Mouse (Mus musculus) small intestine, adult 2 months (tissue): ENCODE measurements around the gene Gpr180. TPM values are rescaled to one million over a fixed set of nuclear protein-coding genes. Genes with fewer than 3 reads are reported as not detected.
A peak's percentile ranks its signal among the peaks of the same experiment; 100 is the strongest.

ENCODE experiments used
- H3K27ac ChIP-seq: fragments of 200-500 bp; 2 replicates; pipeline ENCODE4 v1.5.1; 2012; ENCODE audit warnings: low read depth, low read length, control low read depth, inconsistent platforms; ENCODE audit not compliant: insufficient read depth
- H3K27me3 ChIP-seq: fragments of 200-500 bp; 2 replicates; pipeline ENCODE4 v1.6.1; 2012; ENCODE audit warnings: mild to moderate bottlenecking, moderate library complexity, low read length, inconsistent platforms; ENCODE audit not compliant: control insufficient read depth, insufficient read depth
- H3K36me3 ChIP-seq: fragments of 200-500 bp; 2 replicates; pipeline ENCODE4 v1.6.1; 2012; ENCODE audit warnings: mild to moderate bottlenecking, low read length, control low read depth, inconsistent platforms; ENCODE audit not compliant: control insufficient read depth, insufficient read depth
- H3K4me1 ChIP-seq: fragments of 200-500 bp; 2 replicates; pipeline ENCODE4 v1.6.1; 2012; ENCODE audit warnings: low read length, inconsistent platforms, mixed read lengths; ENCODE audit not compliant: control insufficient read depth, insufficient read depth, insufficient read length
- H3K4me3 ChIP-seq: fragments of 200-500 bp; 2 replicates; pipeline ENCODE4 v1.5.1; 2012; ENCODE audit warnings: low read depth, mild to moderate bottlenecking, control low read depth, inconsistent platforms, low read length, moderate library complexity
- CTCF ChIP-seq: fragments of 200-500 bp; IDR thresholded peaks from 2 replicates; pipeline ENCODE4 v1.5.1; 2012; ENCODE audit warnings: low read depth, mild to moderate bottlenecking, control low read depth, inconsistent platforms, low read length, moderate library complexity, mixed read lengths; ENCODE audit not compliant: insufficient replicate concordance, insufficient read length; ENCODE audit errors: extremely low read depth
- POLR2A ChIP-seq: fragments of 200-500 bp; IDR thresholded peaks from 2 replicates; pipeline ENCODE4 v1.6.1; 2012; ENCODE audit warnings: low read depth, mild to moderate bottlenecking, control low read depth, inconsistent platforms, low read length, moderate library complexity
- WGBS: fragments of 180-500 bp; shearing (Covaris S2); methylation state at CpG from one replicate; pipeline ENCODE4 v1.1.7; 2018; 5-methylcytosine and 5-hydroxymethylcytosine counted together
- polyA plus RNA-seq: library from polyadenylated mRNA; depleted of rRNA; stranded (reverse); fragments of >200 nt; gene quantifications from 2 replicates; pipeline ENCODE4 v1.2.3, GENCODE M21; 2012

Gpr180 gene
- polyA plus RNA-seq, 1 experiment = 14.9 TPM

- WGBS = 53% methylated on average over 13 of the region's 13 CpGs
- 0 out of 2 replicates have a peak, but pooled peaks cover 2% of the 10 kb centered on the region for H3K27me3 ChIP-seq
- no peak overlapping the region for H3K4me3 ChIP-seq
- TF ChIP-seq POLR2A (no peak), CTCF (no peak)
- no peaks in the 10 kb centered on the region for H3K36me3 ChIP-seq
- H3K27ac ChIP-seq = no peak overlapping the region
- no peaks in the 10 kb centered on the region for H3K4me1 ChIP-seq
Observed at GRCm38 (mm10) chr14:118194219-118194914, 57.4 kb downstream of the Gpr180 start.

GRCm38 (mm10) chr14:118197063-118197462, 60.1 kb downstream of the Gpr180 start:
- H3K4me3 ChIP-seq = no peak overlapping the region
- no peaks in the 10 kb centered on the region for H3K4me1 ChIP-seq
- no peak for TF ChIP-seq CTCF
- TF ChIP-seq POLR2A = no peak
- H3K36me3 ChIP-seq = no peaks in the 10 kb centered on the region
- no peak overlapping the region for H3K27ac ChIP-seq
- 69% methylated on average over 12 of the region's 12 CpGs for WGBS
- 0 out of 2 replicates have a peak, but pooled peaks cover 2% of the 10 kb centered on the region for H3K27me3 ChIP-seq

GRCm38 (mm10) chr14:118200731-118201130, 63.8 kb downstream of the Gpr180 start:
- WGBS = 71% methylated on average over 3 of the region's 3 CpGs
- H3K27ac ChIP-seq = no peak overlapping the region
- TF ChIP-seq POLR2A (no peak), CTCF (no peak)
- no peak overlapping the region for H3K4me3 ChIP-seq
- H3K4me1 ChIP-seq = no peaks in the 10 kb centered on the region
- no peaks in the 10 kb centered on the region for H3K27me3 ChIP-seq
- H3K36me3 ChIP-seq = no peaks in the 10 kb centered on the region

GRCm38 (mm10) chr14:118202006-118202405, 65.0 kb downstream of the Gpr180 start:
- Histone ChIP-seq H3K4me1 (no peaks in the 10 kb centered on the region), H3K36me3 (no peaks in the 10 kb centered on the region), H3K4me3 (no peak overlapping the region), H3K27me3 (no peaks in the 10 kb centered on the region), H3K27ac (no peak overlapping the region)
- WGBS = 77% methylated on average over 5 of the region's 5 CpGs
- no peak for TF ChIP-seq POLR2A
- no peak for TF ChIP-seq CTCF

GRCm38 (mm10) chr14:118203031-118203430, 66.1 kb downstream of the Gpr180 start:
- WGBS = 74% methylated on average over 7 of the region's 7 CpGs
- Histone ChIP-seq H3K36me3 (no peaks in the 10 kb centered on the region), H3K27me3 (no peaks in the 10 kb centered on the region), H3K4me1 (no peaks in the 10 kb centered on the region), H3K4me3 (no peak overlapping the region), H3K27ac (no peak overlapping the region)
- peak; percentile 45; the same call in 1 of the 2 replicates for TF ChIP-seq CTCF
- TF ChIP-seq POLR2A = no peak

- WGBS = 84% methylated on average over 3 of the region's 3 CpGs
- TF ChIP-seq CTCF (no peak), POLR2A (no peak)
- Histone ChIP-seq H3K36me3 (no peaks in the 10 kb centered on the region), H3K27me3 (no peaks in the 10 kb centered on the region), H3K27ac (no peak overlapping the region), H3K4me1 (no peaks in the 10 kb centered on the region), H3K4me3 (no peak overlapping the region)
Observed at GRCm38 (mm10) chr14:118207347-118207746, 70.4 kb downstream of the Gpr180 start.

GRCm38 (mm10) chr14:118209642-118210041, 72.7 kb downstream of the Gpr180 start:
- Histone ChIP-seq H3K27ac (no peak overlapping the region), H3K27me3 (0 out of 2 replicates have a peak, but pooled peaks cover 3% of the 10 kb centered on the region), H3K4me1 (no peaks in the 10 kb centered on the region), H3K36me3 (no peaks in the 10 kb centered on the region), H3K4me3 (no peak overlapping the region)
- WGBS = 12% methylated on average over 5 of the region's 5 CpGs
- no peak for TF ChIP-seq POLR2A
- TF ChIP-seq CTCF = no peak
